Mouse (Mus musculus) lung, postnatal 0 days (tissue): ENCODE data around the gene Spata1. TPM values are rescaled to one million over a fixed set of nuclear protein-coding genes. Genes with fewer than 3 reads are reported as not detected.

Experiments used
- ATAC-seq: fragments of 200-750 bp; cut with Nextera tagmentation; 2 replicates; pipeline ENCODE4 v1.8.0; 2017; ENCODE audit warnings: moderate library complexity
- DNase-seq: peaks from one replicate; pipeline ENCODE4 v3.0.0-alpha.2; 2016; ENCODE audit warnings: low spot score
- H3K27ac ChIP-seq: fragments of 300-500 bp; sonication (generic); 2 replicates; pipeline ENCODE4 v1.5.1; 2014; ENCODE audit warnings: antibody characterized with exemption, mild to moderate bottlenecking, low read length, mixed read lengths
- H3K27me3 ChIP-seq: fragments of 300-500 bp; sonication (generic); replicated peaks from 2 replicates; pipeline ENCODE4 v1.6.1; 2014; ENCODE audit warnings: low read length, mixed read lengths; ENCODE audit not compliant: insufficient read depth
- H3K36me3 ChIP-seq: fragments of 300-500 bp; sonication (generic); 2 replicates; pipeline ENCODE4 v1.6.1; 2014; ENCODE audit warnings: low read length, mixed read lengths; ENCODE audit not compliant: insufficient read depth
- H3K4me1 ChIP-seq: fragments of 300-500 bp; sonication (generic); 2 replicates; pipeline ENCODE4 v1.6.1; 2014; ENCODE audit warnings: antibody characterized with exemption, low read depth, low read length, mixed read lengths; ENCODE audit not compliant: insufficient read depth
- H3K4me2 ChIP-seq: fragments of 300-500 bp; sonication (generic); replicated peaks from 2 replicates; pipeline ENCODE4 v1.6.1; 2014; ENCODE audit warnings: low read depth, mild to moderate bottlenecking, low read length, moderate library complexity, mixed read lengths
- H3K4me3 ChIP-seq: fragments of 300-500 bp; sonication (generic); 2 replicates; pipeline ENCODE4 v1.5.1; 2014; ENCODE audit warnings: low read depth, low read length
- H3K9ac ChIP-seq: fragments of 300-500 bp; sonication (generic); replicated peaks from 2 replicates; pipeline ENCODE4 v1.6.1; 2014; ENCODE audit warnings: low read depth, mild to moderate bottlenecking
- H3K9me3 ChIP-seq: fragments of 300-500 bp; sonication (generic); 2 replicates; pipeline ENCODE4 v1.6.1; 2016; ENCODE audit warnings: low read length, mixed read lengths
- CTCF ChIP-seq: IDR thresholded peaks from 2 replicates; pipeline ENCODE4 v1.5.1; 2016; ENCODE audit warnings: antibody characterized with exemption, mild to moderate bottlenecking
- EP300 ChIP-seq: IDR thresholded peaks from 2 replicates; pipeline ENCODE4 v1.6.1; 2016; ENCODE audit warnings: antibody characterized with exemption, mild to moderate bottlenecking, control low read depth
- WGBS: fragments of 180-500 bp; shearing (Covaris S2); extraction: QIAGEN DNeasy Blood & Tissue Kit; methylation state at CpG from one replicate; pipeline ENCODE4 v1.1.7; 2014; 5-methylcytosine and 5-hydroxymethylcytosine counted together
- polyA plus RNA-seq: library from polyadenylated mRNA; unstranded; fragments of >200 nt; fragmentation: Nextera tagmentation; extraction: Ambion mirVana; gene quantifications from 2 replicates; pipeline ENCODE4 v1.2.1, GENCODE M21; 2015

Spata1 gene
- polyA plus RNA-seq, 1 experiment from 2014 or later: 4.4 TPM

GRCm38 (mm10) chr3:146520798-146521651 lies 21.5 kb upstream of the Spata1 start, which contains the start of gene Rpf1:
Gene Rpf1 (minus strand): TSS chr3:146521429.
- peak; percentile 96 for DNase-seq
- Histone ChIP-seq H3K9me3 (no peaks in the 10 kb centered on the region), H3K27ac (peak within 1 kb of the TSS; percentile 99), H3K4me1 (no peaks in the 10 kb centered on the region), H3K27me3 (no peaks in the 10 kb centered on the region), H3K36me3 (0 out of 2 replicates have a peak, but pooled peaks cover 14% of the 10 kb centered on the region), H3K4me2 (peak within 1 kb of the TSS; percentile 76), H3K9ac (peak within 1 kb of the TSS; percentile 75), H3K4me3 (peak within 1 kb of the TSS; percentile 91)
- peak; percentile 97 for ATAC-seq
- TF ChIP-seq CTCF: no peak
- peak; percentile 81 for TF ChIP-seq EP300
- WGBS: under 1% methylated on average over 62 of the region's 82 CpGs

GRCm38 (mm10) chr3:146520226-146520797 lies 20.8 kb upstream of the Spata1 start:
- peak overlapping the region; percentile 76 for H3K4me2 ChIP-seq
- no peaks in the 10 kb centered on the region for H3K27me3 ChIP-seq
- peak overlapping the region; percentile 75 for H3K9ac ChIP-seq
- H3K4me1 ChIP-seq: no peaks in the 10 kb centered on the region
- DNase-seq (peak; percentile 11), ATAC-seq (no peak)
- H3K27ac ChIP-seq: peak overlapping the region; percentile 99
- H3K36me3 ChIP-seq: 0 out of 2 replicates have a peak, but pooled peaks cover 14% of the 10 kb centered on the region
- peak overlapping the region; percentile 91 for H3K4me3 ChIP-seq
- 27% methylated on average over 5 of the region's 5 CpGs for whole genome bisulfite sequencing
- no peaks in the 10 kb centered on the region for H3K9me3 ChIP-seq
- TF ChIP-seq EP300: no peak
- peak; percentile 29 for TF ChIP-seq CTCF

- H3K4me3 ChIP-seq: no peak overlapping the region
- no peak overlapping the region for H3K4me2 ChIP-seq
- no peaks in the 10 kb centered on the region; the same call in 1 of the 2 replicates for H3K4me1 ChIP-seq
- H3K36me3 ChIP-seq: peaks cover 30% of the 10 kb centered on the region
- no peak for DNase-seq
- TF ChIP-seq CTCF (no peak), EP300 (no peak)
- no peak for ATAC-seq
- no peaks in the 10 kb centered on the region for H3K27me3 ChIP-seq
- H3K9ac ChIP-seq: no peak overlapping the region
- H3K27ac ChIP-seq: no peak overlapping the region
- no peaks in the 10 kb centered on the region for H3K9me3 ChIP-seq
- WGBS: 96% methylated on average over 7 of the region's 7 CpGs
Observed at GRCm38 (mm10) chr3:146506711-146507110, 7.2 kb upstream of the Spata1 start.

- ATAC-seq (peak; percentile 24), DNase-seq (peak; percentile 83)
- H3K27ac ChIP-seq: peak overlapping the region; percentile 99
- H3K9ac ChIP-seq: peak overlapping the region; percentile 94; the same call in 1 of the 2 replicates
- peaks cover 12% of the 10 kb centered on the region; the same call in 1 of the 2 replicates for H3K36me3 ChIP-seq
- peak overlapping the region; percentile 64 for H3K4me2 ChIP-seq
- peak overlapping the region; percentile 96 for H3K4me3 ChIP-seq
- H3K9me3 ChIP-seq: no peaks in the 10 kb centered on the region
- TF ChIP-seq CTCF (no peak), EP300 (peak; percentile 70)
- H3K27me3 ChIP-seq: no peaks in the 10 kb centered on the region
- H3K4me1 ChIP-seq: peaks cover 3% of the 10 kb centered on the region; the same call in 1 of the 2 replicates
- WGBS: 27% methylated on average over 5 of the region's 5 CpGs
Observed at GRCm38 (mm10) chr3:146501601-146502123, 2.1 kb upstream of the Spata1 start.

- TF ChIP-seq EP300 (no peak), CTCF (no peak)
- no peak for DNase-seq
- H3K27me3 ChIP-seq: no peaks in the 10 kb centered on the region
- peaks cover 3% of the 10 kb centered on the region; the same call in 1 of the 2 replicates for H3K4me1 ChIP-seq
- peak overlapping the region; percentile 94 for H3K9ac ChIP-seq
- 0 out of 2 replicates have a peak, but pooled peaks cover 5% of the 10 kb centered on the region for H3K36me3 ChIP-seq
- H3K9me3 ChIP-seq: no peaks in the 10 kb centered on the region
- 3% methylated on average over 5 of the region's 5 CpGs for WGBS
- H3K4me2 ChIP-seq: peak overlapping the region; percentile 64
- peak overlapping the region; percentile 99 for H3K27ac ChIP-seq
- H3K4me3 ChIP-seq: peak overlapping the region; percentile 96
- no peak for ATAC-seq
Observed at GRCm38 (mm10) chr3:146500810-146501201, 1.3 kb upstream of the Spata1 start.
